8 mouse cellular contexts compared by ENCODE assay signal in the genomic region with DNA sequence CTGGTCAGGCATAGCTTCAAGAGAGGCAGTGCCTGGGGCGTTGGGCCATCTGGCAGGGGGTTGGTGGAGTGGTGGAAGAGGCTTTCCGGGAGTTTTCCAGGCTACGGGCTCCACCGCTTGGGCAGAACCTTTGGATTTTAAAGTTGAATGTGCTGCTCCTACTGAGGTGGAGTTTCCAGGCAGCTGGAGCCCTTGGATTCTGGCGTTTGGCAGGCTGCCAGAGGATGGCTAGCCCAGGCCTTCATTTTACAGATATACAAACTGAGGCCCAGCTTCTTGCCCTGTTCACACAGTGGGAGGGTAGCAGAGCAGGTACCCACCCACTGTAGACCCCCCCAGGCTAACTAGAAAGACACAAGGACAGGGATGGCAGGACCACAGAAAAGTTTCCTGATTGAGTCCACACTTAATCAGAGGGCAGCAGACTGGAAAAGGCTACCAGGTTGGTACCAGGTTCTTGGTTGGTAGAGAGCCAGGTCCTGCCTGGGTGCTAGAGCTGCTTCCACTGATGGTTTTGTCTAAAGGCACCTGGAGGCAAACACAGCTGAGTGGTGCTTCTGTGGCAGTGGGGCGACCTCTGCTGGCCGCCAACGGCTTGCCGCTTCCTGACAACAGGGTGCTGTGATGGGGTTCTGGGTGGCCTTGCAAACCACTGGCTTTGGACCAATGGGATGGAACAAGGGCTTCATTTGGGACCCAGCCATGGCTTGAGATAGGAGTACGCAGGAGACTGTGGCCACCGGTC.
DNase-seq lines count a peak whose midpoint lies in the region; ATAC-seq and TF ChIP-seq lines count a peak whose summit lies in the region.

No protein-coding gene starts in this region.

- ATAC-seq in hindbrain, embryonic 16.5 days, result peak; percentile 84

- TF ChIP-seq CTCF in gastrocnemius, adult 2 months (IDR thresholded peaks at IDR 0.05), result peak; percentile 96

- peak; percentile 86 for DNase-seq in ZHBTc4 (ENCODE audit: low read depth, low spot score)
- DNase-seq in cerebellum, postnatal 4 days (ENCODE audit: low spot score in 2 of 2), result peak; percentile 88 to 91
- peak; percentile 91 for DNase-seq in gastrocnemius, adult 2 months
- peak; percentile 80 for DNase-seq in left cerebral cortex, adult 11 months (ENCODE audit: low spot score)
- DNase-seq in lung, postnatal 36 days, result peak; percentile 95
- DNase-seq in retina, postnatal 7 days (ENCODE audit: low read depth, low spot score), result peak; percentile 55
- DNase-seq in urinary bladder, adult 18-20 months (ENCODE audit: low spot score in 2 of 2), result peak; percentile 74 to 75

- no peak overlapping the region for H3K4me2 ChIP-seq in hindbrain, embryonic 16.5 days (ENCODE audit: low read length)

- H3K4me1 ChIP-seq in hindbrain, embryonic 16.5 days (ENCODE audit: control insufficient read depth, insufficient read depth, low read depth, low read length), result peaks cover 30% of the 10 kb centered on the region

- intact Hi-C loops in gastrocnemius, adult 2 months (cut with DNase I), result loop anchor here (1.0 to 10.0 kb wide), 7 partner anchors 106 to 1071 kb away; a partner anchor contains a TSS

- H3K27me3 ChIP-seq in hindbrain, embryonic 16.5 days (replicated peaks; ENCODE audit: control insufficient read depth, insufficient read depth, low read length), result no peaks in the 10 kb centered on the region

- 13% methylated on average over 11 of the region's 11 CpGs for WGBS in hindbrain, embryonic 16.5 days

- no peaks in the 10 kb centered on the region for H3K36me3 ChIP-seq in hindbrain, embryonic 16.5 days (ENCODE audit: control insufficient read depth, insufficient read depth, low read length)

- no peak overlapping the region for H3K9ac ChIP-seq in hindbrain, embryonic 16.5 days (ENCODE audit: low read depth, low read length)

- no peaks in the 10 kb centered on the region for H3K9me3 ChIP-seq in hindbrain, embryonic 16.5 days (ENCODE audit: control insufficient read depth, low read length)

- peak overlapping the region; percentile 46 for H3K27ac ChIP-seq in gastrocnemius, adult 2 months
- peak overlapping the region; percentile 41 for H3K27ac ChIP-seq in hindbrain, embryonic 16.5 days (ENCODE audit: low read depth, low read length)

- H3K4me3 ChIP-seq in gastrocnemius, adult 2 months, result no peak overlapping the region
- no peak overlapping the region for H3K4me3 ChIP-seq in hindbrain, embryonic 16.5 days (ENCODE audit: low read length)
